Mouse (Mus musculus): ENCODE measurements at regions not wholly inside any gene's neighbourhood (a gene's known extent, or its start where the extent isn't known, plus 50 kb on each side); places are given as distances from the start of the nearest gene placed in this dataset.

DNA sequence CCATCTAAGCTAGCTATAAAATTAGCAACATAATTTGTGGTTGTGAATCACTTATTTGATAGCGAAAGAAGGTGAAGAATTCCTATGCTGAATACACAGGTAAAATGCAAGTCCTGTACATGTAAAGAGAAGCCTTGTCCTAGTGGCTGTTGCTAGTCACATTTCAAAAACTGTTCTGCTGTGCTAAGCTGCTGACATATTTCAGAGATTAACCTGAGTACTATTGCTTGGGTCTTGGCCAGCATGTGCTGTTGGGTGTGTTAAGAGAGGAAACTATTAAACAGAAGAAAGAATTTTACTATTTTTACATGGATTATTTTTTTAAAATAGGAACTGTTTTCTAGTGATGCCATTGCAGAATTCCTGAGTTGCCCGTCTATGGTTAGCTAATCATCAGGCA is 689.3 kb downstream of the Inhba start:
- TF ChIP-seq CTCF (IDR thresholded peaks at IDR 0.05; ENCODE audit: low read depth), result no peak
- TF ChIP-seq EP300 (IDR thresholded peaks at IDR 0.05; ENCODE audit: low read depth), result no peak
